Mouse (Mus musculus): Measurements from ENCODE around the gene Ntn5.

Gene Ntn5

DNA sequence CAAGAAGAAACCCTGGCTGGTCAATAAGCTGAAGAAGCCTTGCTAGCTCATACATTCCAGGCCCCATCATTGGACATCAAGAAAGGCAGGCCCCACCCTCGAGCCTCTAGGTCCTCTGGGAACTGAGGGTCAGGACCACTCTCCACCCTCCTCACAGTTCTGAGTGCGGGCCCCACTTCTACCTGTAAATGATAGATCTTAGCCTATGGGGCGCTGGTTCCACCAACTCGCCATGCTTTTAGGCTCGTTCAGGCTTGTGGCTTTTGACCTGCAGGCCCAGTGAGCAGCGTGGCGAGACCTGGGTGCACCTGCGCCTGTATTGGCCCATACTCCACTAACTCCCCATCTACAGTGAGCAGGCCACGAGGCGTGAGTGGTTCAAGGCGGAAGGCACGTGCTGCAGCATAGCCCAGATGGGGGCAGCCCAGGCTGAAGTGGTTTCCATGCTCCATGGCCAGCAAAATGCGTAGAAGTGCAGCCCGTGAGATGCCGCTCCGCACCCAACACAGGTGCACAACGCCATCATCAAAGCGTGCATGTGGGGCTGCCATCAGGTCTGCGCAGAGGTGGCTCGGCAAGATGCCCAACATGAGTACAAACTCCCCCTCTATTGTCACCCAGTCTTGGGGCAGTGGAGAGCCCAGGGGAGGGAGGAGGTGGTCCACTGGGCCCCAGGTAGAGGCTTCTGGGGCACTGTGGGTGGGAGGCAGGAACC is 26.8 kb downstream of the Ntn5 start:
- in situ Hi-C loops (cut with MboI; ENCODE audit: low sequenced_read_pairs) = no loop called here

DNA sequence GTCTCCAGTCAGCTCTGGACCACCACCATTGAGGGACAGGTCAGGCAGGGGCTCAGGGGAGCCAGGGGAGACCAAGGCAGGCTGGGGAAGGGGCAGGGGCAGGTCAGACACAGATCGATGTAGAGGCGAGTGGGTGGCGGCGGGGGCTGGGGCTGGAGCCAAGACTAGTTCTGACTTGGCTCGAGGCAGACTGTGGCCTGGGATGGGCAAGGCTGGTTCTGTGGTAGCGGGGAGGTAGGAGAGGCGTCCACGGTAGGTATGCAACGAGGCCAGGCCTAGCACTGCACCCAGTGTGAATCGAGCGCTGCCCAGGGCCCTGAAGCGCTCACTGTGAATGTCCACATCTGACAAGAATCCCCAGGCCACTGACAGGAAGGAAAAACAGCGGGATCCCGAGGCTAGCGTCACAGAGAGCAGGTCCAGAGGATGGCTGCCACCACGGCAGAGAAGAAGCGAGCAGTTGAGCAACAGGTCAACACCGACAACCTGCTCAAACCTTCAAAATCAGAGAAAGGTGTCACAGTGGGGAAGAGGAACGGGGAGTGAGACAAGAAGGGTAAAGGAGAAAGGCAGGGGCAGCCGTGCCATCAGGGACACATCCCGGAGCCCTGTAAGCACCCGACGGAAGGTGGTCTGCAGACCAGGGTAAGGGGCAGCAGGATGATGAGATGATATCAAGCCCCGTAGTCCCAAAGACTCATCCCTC is 27.6 kb downstream of the Ntn5 start:
- in situ Hi-C loops (cut with MboI; ENCODE audit: low sequenced_read_pairs) = no loop called here

DNA sequence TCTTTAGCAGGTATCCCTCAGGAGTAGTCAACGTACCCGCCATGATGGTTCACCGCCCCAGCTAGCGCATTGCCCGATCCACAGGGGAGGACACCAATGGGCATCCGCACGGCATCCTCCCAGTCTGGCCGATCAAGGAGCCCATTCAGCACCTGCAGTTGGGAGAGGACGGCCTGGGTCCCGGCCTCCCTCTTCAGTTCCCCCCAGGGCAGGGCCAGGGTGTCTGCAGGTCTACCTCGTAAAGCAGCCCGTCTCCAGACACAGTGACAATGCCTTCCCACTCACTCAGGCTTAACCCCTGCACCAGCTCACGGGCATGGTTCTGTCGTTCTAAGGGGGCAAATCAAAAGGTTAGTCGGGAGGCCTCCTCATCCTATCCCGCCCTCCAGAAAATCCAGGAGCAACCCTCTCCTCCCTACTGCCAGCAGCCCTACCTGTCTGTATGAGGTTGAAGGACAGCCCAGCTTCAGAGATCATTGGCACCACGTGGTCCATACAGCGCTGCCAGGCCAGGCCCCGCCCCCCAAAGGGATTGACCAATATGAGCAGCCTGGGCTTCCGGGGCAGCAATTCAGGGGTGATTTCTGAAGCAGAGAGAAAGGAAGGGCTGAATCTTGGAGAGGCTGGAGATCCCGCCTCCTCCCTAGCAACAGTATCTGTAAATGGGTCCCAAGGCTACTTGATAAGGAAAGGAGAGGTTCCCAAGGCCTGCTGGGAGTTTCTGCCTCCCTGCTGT is 28.4 kb downstream of the Ntn5 start:
- in situ Hi-C loops (cut with MboI; ENCODE audit: low sequenced_read_pairs) = no loop called here

DNA sequence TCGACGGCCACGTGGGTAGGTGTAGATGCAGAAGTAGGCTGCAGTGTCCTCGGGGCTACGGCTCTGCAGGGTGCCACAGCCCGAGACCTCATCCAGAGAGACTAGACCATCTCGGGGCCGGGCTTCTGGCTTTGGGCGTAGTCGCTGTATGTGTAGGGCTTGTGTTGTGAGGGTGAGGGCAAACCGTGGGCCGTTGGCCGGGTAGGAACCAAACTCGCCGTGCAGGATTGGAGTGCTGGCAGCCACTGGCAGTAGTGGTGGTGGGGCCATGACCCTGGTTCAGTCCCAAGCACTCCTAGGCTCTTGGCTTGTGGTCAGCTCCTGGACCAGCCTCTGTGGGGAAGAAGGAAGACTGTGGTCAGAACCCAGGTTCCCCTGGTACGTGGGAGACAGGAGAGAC is 29.6 kb downstream of the Ntn5 start:
- in situ Hi-C loops (cut with MboI; ENCODE audit: low sequenced_read_pairs) = no loop called here

DNA sequence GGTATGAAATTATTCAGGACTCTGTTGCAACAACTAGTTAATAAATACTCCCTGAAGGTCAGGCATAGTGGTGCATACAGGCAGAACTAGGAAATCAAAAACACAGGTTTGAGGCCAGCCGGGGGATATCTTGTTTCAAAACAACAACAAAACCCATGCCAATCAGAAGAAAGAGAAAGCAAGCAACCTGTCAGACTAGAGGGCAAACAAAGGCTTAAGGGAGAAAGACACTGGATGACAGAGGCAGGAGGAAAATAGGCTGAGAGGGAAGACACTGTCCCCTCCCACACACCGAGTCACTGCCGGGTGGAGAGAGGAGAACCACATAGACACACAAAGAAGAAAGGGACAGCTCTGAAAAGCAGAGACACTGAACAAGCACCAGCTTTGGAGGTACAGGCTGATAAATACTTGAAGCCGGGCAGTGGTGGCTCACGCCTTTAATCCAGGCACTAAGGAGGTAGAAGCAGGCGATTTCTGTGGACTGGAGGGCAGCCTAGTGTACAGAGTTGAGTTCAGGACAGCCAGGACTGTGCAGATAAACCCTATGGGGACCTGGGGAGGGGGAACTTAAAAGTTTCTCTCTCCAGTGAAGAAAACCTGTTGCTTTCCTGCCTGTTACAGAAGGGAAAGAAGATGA is 30.2 kb downstream of the Ntn5 start:
- in situ Hi-C loops (cut with MboI; ENCODE audit: low sequenced_read_pairs) = no loop called here

DNA sequence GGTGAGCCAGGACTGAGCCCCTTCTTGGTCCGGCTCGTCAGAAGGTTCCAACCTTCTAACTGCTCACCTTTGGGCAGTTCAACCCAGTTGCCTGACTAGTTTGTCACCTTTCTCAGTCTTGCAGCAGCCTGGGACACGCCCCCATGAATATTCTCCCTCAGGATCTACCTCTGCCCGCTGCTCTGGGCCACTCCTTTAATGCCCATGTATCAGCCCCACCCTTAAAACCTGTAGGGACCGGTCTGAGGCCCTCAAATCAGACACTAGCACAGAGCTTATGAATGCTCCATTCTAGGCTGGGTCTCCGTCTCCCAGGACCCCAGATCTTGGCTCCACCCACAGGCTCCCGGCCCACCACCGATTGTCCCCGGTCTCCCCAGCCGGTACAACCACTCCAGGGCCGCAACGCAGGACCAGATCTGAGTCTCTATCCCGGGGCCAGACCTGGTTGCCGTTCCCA is 30.8 kb downstream of the Ntn5 start:
- in situ Hi-C loops (cut with MboI; ENCODE audit: low sequenced_read_pairs) = no loop called here

DNA sequence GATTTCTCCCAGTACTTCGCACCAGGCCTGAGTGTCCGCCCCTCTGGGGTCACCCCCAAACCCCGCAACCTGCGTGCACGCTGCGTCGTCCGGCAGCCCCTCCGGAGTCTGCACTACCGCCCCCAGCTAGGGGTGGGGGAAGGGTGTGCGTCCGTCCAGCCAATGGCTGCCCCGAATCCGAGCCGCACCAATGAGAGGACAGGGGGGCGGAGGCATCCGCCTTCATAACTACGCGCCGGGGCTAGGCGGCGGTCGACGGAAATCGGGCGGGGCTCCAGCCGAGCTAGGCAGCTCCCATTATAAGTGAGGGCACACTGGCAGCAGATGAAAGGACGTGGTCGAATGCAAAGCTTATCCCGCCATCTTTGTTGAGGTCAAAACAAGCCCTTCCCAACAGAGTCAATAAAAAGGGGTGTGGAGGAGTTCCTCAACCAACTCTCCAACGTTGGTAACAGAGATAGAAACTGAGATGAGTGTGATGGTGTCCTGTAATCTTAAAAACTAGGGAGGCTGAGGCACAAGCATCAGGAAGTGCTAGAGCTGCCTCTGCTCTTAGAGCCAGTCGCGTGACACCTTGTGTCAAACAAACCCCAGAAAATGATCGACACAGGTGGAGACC is 31.4 kb downstream of the Ntn5 start, which contains the start of gene Rpl18:
Gene Rpl18, plus strand, starts transcription at position 368 of the 619 bp plus-strand sequence.
- in situ Hi-C loops (cut with MboI; ENCODE audit: low sequenced_read_pairs) = no loop called here

DNA sequence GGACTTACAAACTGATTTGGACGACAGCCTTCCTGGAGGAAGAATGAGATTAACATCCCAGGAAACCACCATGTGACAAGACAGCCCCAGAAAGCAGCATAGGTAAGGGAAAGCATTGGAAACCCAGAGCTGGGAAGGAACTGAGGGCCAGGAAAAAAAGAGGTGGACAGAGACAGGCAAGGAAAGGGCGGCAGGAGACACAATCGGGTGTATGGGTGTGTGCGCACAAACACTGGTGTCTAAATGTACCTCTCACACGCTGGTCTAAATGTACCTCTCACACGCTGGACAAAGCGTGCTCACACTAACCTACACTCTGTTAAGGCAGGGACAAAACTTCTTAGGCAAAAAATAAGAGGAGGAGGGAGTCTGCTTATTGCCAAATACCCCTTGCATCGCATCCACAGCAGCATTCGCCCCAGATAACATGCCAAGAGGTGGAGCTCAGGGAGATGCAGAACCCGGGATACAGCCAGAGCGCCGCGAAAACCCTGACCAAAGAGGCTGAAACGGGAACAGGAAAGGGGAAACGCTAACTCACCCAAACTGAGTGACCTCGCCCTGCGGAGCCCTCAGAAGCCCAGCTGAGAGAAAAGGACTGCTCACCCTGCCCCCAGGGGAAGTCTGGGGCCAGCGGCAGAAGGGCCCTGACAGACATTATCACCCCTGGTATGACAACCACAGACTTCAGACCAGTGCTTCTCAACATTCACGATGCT is 32.1 kb downstream of the Ntn5 start:
- in situ Hi-C loops (cut with MboI; ENCODE audit: low sequenced_read_pairs) = no loop called here

DNA sequence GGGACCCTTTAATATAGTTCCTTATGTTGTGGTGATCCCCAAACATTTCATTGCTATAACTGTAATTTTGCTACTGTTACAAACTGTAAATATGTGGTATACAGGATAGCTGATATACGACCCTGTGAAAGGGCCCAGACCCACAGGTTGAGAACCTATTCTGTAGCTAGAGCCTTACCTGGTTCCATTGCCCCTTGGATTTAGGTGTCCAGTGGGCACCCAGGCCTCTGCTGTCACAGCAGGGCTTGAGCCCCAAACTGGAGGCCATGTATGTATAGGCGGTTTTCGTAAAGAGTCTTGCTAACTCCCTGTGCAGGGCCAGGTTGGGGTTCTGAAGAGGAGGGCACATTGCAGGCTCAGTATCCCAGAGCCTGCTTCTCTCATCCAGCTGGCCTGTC is 32.6 kb downstream of the Ntn5 start:
- in situ Hi-C loops (cut with MboI; ENCODE audit: low sequenced_read_pairs) = no loop called here

DNA sequence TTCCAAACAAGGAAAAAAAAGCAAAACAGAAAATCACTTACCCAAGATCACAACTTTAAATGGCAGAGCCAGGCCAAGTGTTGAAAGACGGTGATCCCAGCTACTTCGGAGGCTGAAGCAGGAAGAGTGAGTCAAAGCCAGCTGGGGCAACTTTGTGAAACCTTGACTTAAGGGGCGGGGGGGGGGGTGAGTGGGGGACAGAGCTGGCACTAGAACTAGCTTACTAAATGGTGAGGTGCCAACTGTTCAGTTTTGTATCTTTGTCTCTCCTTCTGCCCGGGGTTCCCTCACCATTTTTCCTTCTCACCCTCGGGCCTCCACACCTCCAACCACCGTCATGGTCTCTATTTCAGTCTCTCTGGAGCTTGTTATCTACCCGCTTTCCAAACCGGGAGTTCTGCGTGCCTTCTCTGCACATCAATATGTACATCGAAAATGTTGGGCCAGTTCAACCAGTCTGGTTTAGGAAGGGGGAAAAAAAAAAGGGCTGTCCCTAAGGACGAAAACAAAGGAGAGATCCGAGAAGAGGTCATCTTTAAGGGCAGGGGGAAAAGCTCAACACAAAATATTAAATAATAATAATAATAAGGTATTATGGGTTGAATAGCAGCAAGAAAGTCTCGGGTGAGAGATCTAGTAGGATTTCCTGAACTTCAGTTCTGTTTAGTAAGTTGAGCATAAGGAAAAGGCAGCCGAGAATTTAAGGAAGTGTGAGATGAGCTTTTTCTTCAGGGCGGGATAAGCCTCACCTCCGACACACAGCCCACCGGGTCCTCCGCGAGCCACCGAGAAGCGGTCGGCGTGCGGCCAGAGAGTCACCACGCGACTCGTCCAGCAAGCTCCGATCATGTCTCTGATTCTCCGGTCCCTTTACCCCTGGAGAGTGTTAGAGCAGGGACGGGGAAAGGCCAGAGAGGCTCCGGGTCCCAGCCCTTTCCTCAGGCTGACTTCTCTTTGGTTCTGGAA is 33.4 kb downstream of the Ntn5 start:
- in situ Hi-C loops (cut with MboI; ENCODE audit: low sequenced_read_pairs) = no loop called here

DNA sequence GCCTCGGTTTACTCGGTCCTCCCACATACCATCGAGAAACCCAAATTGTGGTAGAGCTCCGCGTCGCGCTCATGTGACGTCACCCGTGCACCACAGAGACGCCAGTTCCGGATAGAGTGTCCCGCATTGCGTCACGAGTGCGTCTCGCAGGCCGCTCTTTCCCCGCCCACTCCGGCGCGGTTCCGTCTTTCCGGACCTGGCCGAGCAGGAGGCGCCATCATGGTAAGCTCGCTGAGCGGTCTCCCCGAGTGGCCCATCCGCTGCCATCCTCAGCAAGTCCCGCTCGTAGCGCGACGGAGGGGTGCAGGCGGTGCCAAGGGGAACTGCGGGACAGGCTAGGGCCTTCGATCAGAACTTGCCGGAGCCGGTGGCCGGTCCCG is 34.1 kb downstream of the Ntn5 start, which contains the start of gene Sphk2:
Gene Sphk2, minus strand, starts transcription at position 85 of the 380 bp plus-strand sequence.
- in situ Hi-C loops (cut with MboI; ENCODE audit: low sequenced_read_pairs) = no loop called here

DNA sequence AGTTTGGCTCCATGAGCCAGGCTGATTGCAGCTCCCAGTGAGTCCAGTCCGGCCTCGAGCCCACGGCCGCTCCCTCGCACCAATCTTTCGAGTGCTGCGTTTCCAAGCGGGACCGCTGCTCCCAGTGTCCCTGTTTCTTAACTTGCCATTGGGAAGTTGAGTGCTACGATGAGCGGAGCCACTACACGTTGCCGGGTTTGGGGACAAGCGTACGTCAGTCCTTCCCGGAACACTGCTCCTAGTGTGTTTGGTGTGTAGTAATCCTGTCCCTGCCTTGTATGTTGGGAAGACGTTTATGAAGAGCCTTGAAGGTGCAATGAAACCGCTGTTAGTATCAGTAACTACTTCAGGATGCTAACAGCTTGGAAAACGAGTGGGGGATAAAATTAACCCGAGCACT is 34.5 kb downstream of the Ntn5 start:
- in situ Hi-C loops (cut with MboI; ENCODE audit: low sequenced_read_pairs) = no loop called here

DNA sequence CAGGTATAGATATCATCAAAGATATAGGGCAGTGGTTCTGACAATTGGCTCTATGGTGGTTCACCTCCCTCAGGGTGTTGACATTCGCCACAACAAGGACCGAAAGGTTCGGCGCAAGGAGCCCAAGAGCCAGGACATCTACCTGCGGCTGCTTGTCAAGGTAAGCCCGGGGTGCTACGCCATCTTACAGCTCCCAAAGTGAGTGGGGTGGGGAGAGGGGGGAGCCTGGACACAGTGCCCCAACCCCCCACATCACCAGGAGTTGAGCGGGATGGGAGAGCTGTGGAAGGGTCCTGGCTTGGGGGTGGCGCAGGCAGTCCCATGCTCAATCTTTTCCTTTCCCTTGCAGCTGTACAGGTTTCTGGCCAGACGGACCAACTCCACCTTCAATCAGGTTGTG is 35.4 kb downstream of the Ntn5 start:
- in situ Hi-C loops (cut with MboI; ENCODE audit: low sequenced_read_pairs) = no loop called here

DNA sequence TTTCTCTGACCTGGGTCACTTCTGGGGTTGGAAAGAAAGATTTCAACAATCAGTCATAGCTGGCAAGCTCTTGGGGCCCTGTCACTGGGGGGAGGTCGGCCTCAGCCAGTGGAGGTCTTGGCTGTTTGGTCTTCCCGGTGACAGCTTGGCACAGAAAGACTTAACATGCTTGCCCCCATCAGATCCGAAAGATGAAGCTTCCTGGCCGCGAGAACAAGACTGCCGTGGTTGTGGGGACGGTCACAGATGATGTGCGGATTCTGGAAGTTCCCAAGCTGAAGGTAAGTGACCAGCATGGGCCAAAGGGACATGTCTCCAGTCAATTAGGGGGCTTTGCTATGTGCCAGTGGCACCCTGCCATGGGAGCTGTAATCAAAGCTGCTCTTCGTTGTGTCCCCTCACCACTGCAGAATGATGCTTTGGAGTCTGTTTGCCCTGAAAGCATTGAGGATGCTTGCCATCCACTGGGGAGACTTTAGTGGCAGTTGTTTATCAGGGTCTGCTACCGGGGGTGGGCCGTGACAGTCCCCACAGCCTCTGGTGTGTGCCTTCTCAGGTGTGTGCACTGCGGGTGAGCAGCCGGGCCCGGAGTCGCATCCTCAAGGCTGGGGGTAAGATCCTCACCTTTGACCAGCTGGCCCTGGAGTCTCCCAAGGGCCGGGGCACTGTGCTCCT is 36.1 kb downstream of the Ntn5 start:
- in situ Hi-C loops (cut with MboI; ENCODE audit: low sequenced_read_pairs) = no loop called here

DNA sequence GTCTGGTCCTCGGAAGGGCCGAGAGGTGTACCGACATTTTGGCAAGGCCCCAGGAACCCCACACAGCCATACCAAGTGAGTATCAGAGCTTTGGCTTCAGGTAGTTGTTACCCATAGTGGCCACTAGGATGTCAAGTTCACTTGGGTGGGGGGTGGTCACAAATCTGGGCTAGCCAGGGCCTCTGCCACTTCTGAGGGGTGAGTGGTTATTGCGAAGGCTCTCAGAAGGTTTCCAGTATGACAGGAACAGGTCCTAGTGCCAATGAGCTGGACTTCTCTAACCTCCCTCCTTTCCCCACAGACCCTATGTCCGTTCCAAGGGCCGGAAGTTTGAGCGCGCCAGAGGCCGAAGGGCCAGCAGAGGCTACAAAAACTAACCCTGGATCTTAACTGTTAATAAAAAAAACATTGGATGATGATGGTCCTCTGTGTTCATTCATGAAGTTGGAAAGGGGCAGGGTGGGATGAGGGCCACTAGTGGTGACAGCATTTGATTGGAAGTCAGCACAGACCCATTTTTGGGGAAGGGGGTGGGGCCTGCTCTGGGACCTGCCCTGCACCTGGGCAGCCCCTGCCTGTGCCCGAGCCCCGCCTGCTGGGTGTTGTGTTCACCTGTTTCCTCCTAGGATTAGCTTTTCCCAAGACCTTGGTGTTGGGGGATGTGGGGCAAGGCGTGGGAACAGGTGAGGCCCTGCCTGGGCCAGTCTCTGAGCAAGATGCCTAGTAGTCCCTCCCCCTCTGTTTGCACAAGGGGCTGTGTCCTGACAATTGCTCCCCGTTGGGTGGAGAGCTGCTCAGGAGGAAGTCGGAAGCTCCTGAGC is 36.8 kb downstream of the Ntn5 start, which contains the start of gene Fam83e:
Gene Fam83e, plus strand, starts transcription at position 800 of the 821 bp plus-strand sequence.
- in situ Hi-C loops (cut with MboI; ENCODE audit: low sequenced_read_pairs) = no loop called here

DNA sequence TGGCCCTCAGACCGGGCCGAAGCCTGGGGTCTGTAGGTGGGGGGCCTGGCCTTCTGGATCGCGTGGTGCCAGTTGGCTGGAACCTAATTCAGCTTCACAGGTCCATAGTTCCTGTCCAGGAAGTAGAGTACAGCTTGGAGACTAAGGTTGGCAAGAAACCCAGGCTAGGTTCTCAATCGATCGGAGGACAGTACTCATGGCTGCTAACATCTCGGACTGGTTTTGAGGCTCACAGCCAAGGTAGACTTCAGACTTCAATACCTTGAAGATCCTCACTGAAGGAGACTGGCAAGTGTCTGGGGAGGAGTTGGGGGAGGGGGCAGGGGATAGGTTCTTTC is 37.4 kb downstream of the Ntn5 start:
- in situ Hi-C loops (cut with MboI; ENCODE audit: low sequenced_read_pairs) = no loop called here

DNA sequence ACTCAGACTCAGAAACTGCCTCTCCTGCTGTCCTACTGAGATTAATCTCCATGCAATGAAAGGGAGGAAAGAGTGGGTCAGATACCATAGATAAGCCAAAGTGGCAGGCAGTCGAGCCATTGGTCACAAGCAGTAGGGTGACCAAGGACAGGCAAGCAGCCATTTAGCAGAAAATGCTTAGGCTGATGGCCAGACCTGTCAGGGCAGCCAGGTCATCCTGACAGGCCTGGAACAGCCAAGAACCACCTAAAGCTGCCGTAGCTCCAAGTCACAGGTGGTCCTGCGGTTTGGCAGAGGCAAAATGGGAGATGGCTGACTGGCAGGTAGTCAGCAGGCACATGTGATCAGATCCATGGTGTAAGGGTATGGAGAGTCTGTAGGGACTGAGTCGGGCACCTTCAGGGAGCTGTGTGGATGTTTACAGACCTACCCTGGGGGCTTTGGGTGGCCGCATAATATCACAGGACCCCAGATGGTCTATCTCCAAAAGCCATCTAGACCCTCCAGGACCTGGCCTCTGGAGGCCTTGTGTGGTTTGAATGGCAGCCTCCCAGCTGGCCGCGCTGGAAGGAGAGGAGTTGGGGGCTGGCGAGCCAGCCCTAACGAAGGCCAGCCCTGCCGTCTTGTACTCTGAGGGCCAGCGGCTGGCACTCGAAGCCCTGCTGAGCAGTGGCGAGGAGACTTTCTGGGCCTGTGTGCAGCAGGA is 38.0 kb downstream of the Ntn5 start:
- in situ Hi-C loops (cut with MboI; ENCODE audit: low sequenced_read_pairs) = no loop called here

Data from CH12F3 (cell line).